Mouse (Mus musculus) cerebellum, adult 2 months (tissue): Measurements from ENCODE around the gene Jak1.

Source experiments
- CTCF ChIP-seq: fragments of 200-500 bp; IDR thresholded peaks from 2 replicates; pipeline ENCODE4 v1.5.1; 2011; ENCODE audit warnings: low read depth, mild to moderate bottlenecking, control low read depth, low read length, moderate library complexity, borderline replicate concordance; ENCODE audit not compliant: insufficient read depth
- POLR2A ChIP-seq: fragments of 200-500 bp; IDR thresholded peaks from 2 replicates; pipeline ENCODE4 v1.6.1; 2011; ENCODE audit warnings: low read length, control low read depth, borderline replicate concordance; ENCODE audit not compliant: insufficient read depth

DNA sequence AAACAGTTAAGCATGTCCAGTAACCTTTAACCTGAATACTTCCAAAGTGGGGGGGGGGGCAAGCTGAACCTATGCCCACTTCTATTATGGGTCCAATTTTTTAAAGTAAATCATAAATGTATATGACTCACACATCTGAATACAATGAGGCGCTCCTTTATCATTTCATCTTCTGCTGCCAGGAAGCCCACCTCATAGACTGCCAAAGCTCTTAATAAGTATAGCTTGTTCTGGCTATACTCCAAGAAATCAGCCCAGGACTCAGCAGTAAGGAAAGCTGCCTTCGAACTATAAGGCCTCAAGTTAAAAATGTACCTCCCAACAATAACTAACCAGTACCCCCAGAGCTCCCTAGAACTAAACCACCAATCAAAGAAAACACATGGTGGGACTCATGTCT lies 44.1 kb downstream of the Jak1 start:
- TF ChIP-seq CTCF (no peak), POLR2A (no peak)
